Mouse (Mus musculus) CH12.LX (cell line): Measurements from ENCODE around the gene Nfix. TPM values are rescaled to one million over a fixed set of nuclear protein-coding genes. Genes with fewer than 3 reads are reported as not detected.

Experiments
- DNase-seq: peaks from one replicate; pipeline ENCODE4 v3.0.0-alpha.2; 2013; ENCODE audit errors: extremely low read depth
- H3K27ac ChIP-seq: 2 replicates; pipeline ENCODE4 v1.5.1; 2012; ENCODE audit warnings: low read depth, mild to moderate bottlenecking, control low read depth, moderate library complexity; ENCODE audit not compliant: insufficient read depth
- H3K27me3 ChIP-seq: replicated peaks from 2 replicates; pipeline ENCODE3; 2012; ENCODE audit warnings: inconsistent platforms
- H3K36me3 ChIP-seq, 2 experiments: replicated peaks in 1 of 2; 2 replicates each; pipeline versions ENCODE3 to v1.6.1; 2012; ENCODE audit warnings: inconsistent platforms in 1 of 2, low read length in 1 of 2, mild to moderate bottlenecking in 1 of 2, mixed read lengths in 1 of 2, moderate library complexity in 1 of 2; ENCODE audit not compliant: control insufficient read depth in 1 of 2, insufficient read depth in 1 of 2
- H3K4me1 ChIP-seq, 2 experiments: 2 replicates each; pipeline ENCODE4 v1.6.1; 2012; ENCODE audit warnings: inconsistent platforms in 1 of 2, moderate library complexity in 1 of 2; ENCODE audit not compliant: insufficient read depth in 2 of 2, control insufficient read depth in 1 of 2
- H3K4me2 ChIP-seq: 2 replicates; pipeline ENCODE4 v1.6.1; 2012; ENCODE audit warnings: low read depth, mild to moderate bottlenecking, control low read depth; ENCODE audit not compliant: poor library complexity, insufficient read depth, severe bottlenecking
- H3K4me3 ChIP-seq, 3 experiments: fragments of 150-350 bp in 1 of 3; sonication (generic) in 1 of 3; replicated peaks in 1 of 3; 2 replicates each; pipeline versions ENCODE3 to v1.5.1; 2011 to 2012; ENCODE audit warnings: low read depth in 2 of 3, low read length in 2 of 3, mild to moderate bottlenecking in 2 of 3, moderate library complexity in 2 of 3, control low read depth in 1 of 3, improper control_type of control experiment in 1 of 3, inconsistent platforms in 1 of 3, mixed read lengths in 1 of 3; ENCODE audit not compliant: poor library complexity in 1 of 3
- H3K79me2 ChIP-seq: replicated peaks from 2 replicates; pipeline ENCODE4 v1.6.1; 2012; ENCODE audit warnings: mild to moderate bottlenecking, moderate library complexity; ENCODE audit not compliant: control insufficient read depth, poor library complexity, insufficient read depth, severe bottlenecking; ENCODE audit errors: extremely low read depth
- H3K9ac ChIP-seq: 2 replicates; pipeline ENCODE4 v1.6.1; 2012; ENCODE audit warnings: low read depth, mild to moderate bottlenecking, control low read depth, moderate library complexity; ENCODE audit not compliant: insufficient read depth
- H3K9me3 ChIP-seq: replicated peaks from 2 replicates; pipeline ENCODE3; 2012; ENCODE audit warnings: low read length, inconsistent platforms, mixed read lengths
- BHLHE40 ChIP-seq: IDR thresholded peaks from 2 replicates; pipeline ENCODE4 v1.6.1; 2011; ENCODE audit warnings: mild to moderate bottlenecking, low read depth, low read length, improper control_type of control experiment
- CHD1 ChIP-seq: IDR thresholded peaks from 2 replicates; pipeline ENCODE4 v1.6.1; 2012; ENCODE audit warnings: low read depth, low read length, improper control_type of control experiment, inconsistent platforms
- CHD2 ChIP-seq: IDR thresholded peaks from 2 replicates; pipeline ENCODE4 v1.6.1; 2011; ENCODE audit warnings: low read length, improper control_type of control experiment
- CTCF ChIP-seq, 2 experiments: IDR thresholded peaks in 1 of 2; conservative IDR thresholded peaks in 1 of 2; 2 replicates each; pipeline ENCODE4 v1.5.1; 2011 to 2012; ENCODE audit warnings: low read depth in 2 of 2, low read length in 2 of 2, improper control_type of control experiment in 1 of 2, inconsistent platforms in 1 of 2, mild to moderate bottlenecking in 1 of 2, moderate library complexity in 1 of 2
- ELF1 ChIP-seq: IDR thresholded peaks from 2 replicates; pipeline ENCODE4 v1.6.1; 2014; ENCODE audit warnings: low read depth, mild to moderate bottlenecking, inconsistent platforms, low read length, improper control_type of control experiment
- EP300 ChIP-seq: IDR thresholded peaks from 2 replicates; pipeline ENCODE4 v1.6.1; 2011; ENCODE audit warnings: low read length, improper control_type of control experiment
- GABPA ChIP-seq: IDR thresholded peaks from 2 replicates; pipeline ENCODE4 v1.6.1; 2012; ENCODE audit warnings: low read depth, low read length, improper control_type of control experiment, inconsistent platforms; ENCODE audit not compliant: insufficient replicate concordance
- HCFC1 ChIP-seq: IDR thresholded peaks from 2 replicates; pipeline ENCODE4 v1.6.1; 2012; ENCODE audit warnings: low read depth, mild to moderate bottlenecking, inconsistent platforms, low read length, improper control_type of control experiment
- IRF4 ChIP-seq: IDR thresholded peaks from 2 replicates; pipeline ENCODE4 v1.6.1; 2014; ENCODE audit warnings: low read depth, mild to moderate bottlenecking, inconsistent platforms, low read length, improper control_type of control experiment
- JUN ChIP-seq: IDR thresholded peaks from 2 replicates; pipeline ENCODE4 v1.6.1; 2011; ENCODE audit warnings: low read depth, mild to moderate bottlenecking, low read length, improper control_type of control experiment, moderate library complexity; ENCODE audit not compliant: insufficient read depth
- JUND ChIP-seq: conservative IDR thresholded peaks from 2 replicates; pipeline ENCODE4 v1.6.1; 2011; ENCODE audit warnings: low read depth, low read length, improper control_type of control experiment
- MAFK ChIP-seq: IDR thresholded peaks from 2 replicates; pipeline ENCODE4 v1.6.1; 2011; ENCODE audit warnings: low read length, improper control_type of control experiment; ENCODE audit not compliant: insufficient replicate concordance
- MAZ ChIP-seq: IDR thresholded peaks from 2 replicates; pipeline ENCODE4 v1.6.1; 2012; ENCODE audit warnings: low read depth, mild to moderate bottlenecking, inconsistent platforms, low read length, improper control_type of control experiment, moderate library complexity
- MEF2A ChIP-seq: IDR thresholded peaks from 2 replicates; pipeline ENCODE4 v1.6.1; 2014; ENCODE audit warnings: low read depth, mild to moderate bottlenecking, inconsistent platforms, low read length, improper control_type of control experiment, borderline replicate concordance
- MXI1 ChIP-seq: IDR thresholded peaks from 2 replicates; pipeline ENCODE4 v1.6.1; 2011; ENCODE audit warnings: mild to moderate bottlenecking, low read depth, low read length, improper control_type of control experiment
- MYC ChIP-seq: IDR thresholded peaks from 2 replicates; pipeline ENCODE4 v1.6.1; 2011; ENCODE audit warnings: low read depth, mild to moderate bottlenecking, improper control_type of control experiment, low read length
- NELFE ChIP-seq: IDR thresholded peaks from 2 replicates; pipeline ENCODE4 v1.6.1; 2011; ENCODE audit warnings: low read depth, low read length, improper control_type of control experiment
- NRF1 ChIP-seq: IDR thresholded peaks from 2 replicates; pipeline ENCODE4 v1.6.1; 2014; ENCODE audit warnings: low read depth, mild to moderate bottlenecking, inconsistent platforms, low read length, improper control_type of control experiment, moderate library complexity
- PAX5 ChIP-seq: IDR thresholded peaks from 2 replicates; pipeline ENCODE4 v1.6.1; 2012; ENCODE audit warnings: low read length, inconsistent platforms, mixed read lengths
- POLR2A ChIP-seq: IDR thresholded peaks from 2 replicates; pipeline ENCODE4 v1.6.1; 2011; ENCODE audit warnings: low read depth, mild to moderate bottlenecking, improper control_type of control experiment, low read length
- POLR2AphosphoS2 ChIP-seq: IDR thresholded peaks from 2 replicates; pipeline ENCODE4 v1.6.1; 2011; ENCODE audit warnings: low read depth, low read length, improper control_type of control experiment
- RAD21 ChIP-seq: IDR thresholded peaks from 2 replicates; pipeline ENCODE4 v1.6.1; 2011; ENCODE audit warnings: low read depth, mild to moderate bottlenecking, low read length, improper control_type of control experiment, moderate library complexity
- RCOR1 ChIP-seq: conservative IDR thresholded peaks from 2 replicates; pipeline ENCODE4 v1.6.1; 2012; ENCODE audit warnings: low read depth, mild to moderate bottlenecking, inconsistent platforms, low read length, improper control_type of control experiment
- SIN3A ChIP-seq: IDR thresholded peaks from 2 replicates; pipeline ENCODE4 v1.6.1; 2012; ENCODE audit warnings: low read length, improper control_type of control experiment, inconsistent platforms
- SMC3 ChIP-seq: IDR thresholded peaks from 2 replicates; pipeline ENCODE4 v1.6.1; 2011; ENCODE audit warnings: low read depth, low read length, improper control_type of control experiment
- TCF12 ChIP-seq: IDR thresholded peaks from 2 replicates; pipeline ENCODE4 v1.6.1; 2014; ENCODE audit warnings: low read depth, mild to moderate bottlenecking, inconsistent platforms, low read length, improper control_type of control experiment
- UBTF ChIP-seq: IDR thresholded peaks from 2 replicates; pipeline ENCODE4 v1.6.1; 2012; ENCODE audit warnings: low read depth, mild to moderate bottlenecking, inconsistent platforms, low read length, improper control_type of control experiment, moderate library complexity
- USF1 ChIP-seq: IDR thresholded peaks from 2 replicates; pipeline ENCODE4 v1.6.1; 2014; ENCODE audit warnings: low read depth, mild to moderate bottlenecking, inconsistent platforms, low read length, improper control_type of control experiment
- USF2 ChIP-seq: conservative IDR thresholded peaks from 2 replicates; pipeline ENCODE4 v1.6.1; 2011; ENCODE audit warnings: low read depth, low read length, improper control_type of control experiment
- ZC3H11A ChIP-seq: IDR thresholded peaks from 2 replicates; pipeline ENCODE4 v1.6.1; 2012; ENCODE audit warnings: low read depth, mild to moderate bottlenecking, inconsistent platforms, low read length, improper control_type of control experiment
- ZKSCAN1 ChIP-seq: IDR thresholded peaks from 2 replicates; pipeline ENCODE4 v1.6.1; 2012; ENCODE audit warnings: low read depth, inconsistent platforms, low read length, improper control_type of control experiment, borderline replicate concordance
- ZNF384 ChIP-seq: IDR thresholded peaks from 2 replicates; pipeline ENCODE4 v1.6.1; 2012; ENCODE audit warnings: low read depth, low read length, improper control_type of control experiment, inconsistent platforms
- dilution Hi-C: fragments of 300-500 bp; cut with MboI; formaldehyde crosslinking; loops from 2 replicates; pipeline ENCODE4 v1.14.3; 2020; ENCODE audit warnings: low sequenced_read_pairs; ENCODE audit not compliant: extremely low pct_unique_long_range_greater_than_20kb, extremely low pct_ligation_motif_present
- in situ Hi-C: fragments of 300-500 bp; cut with MboI; formaldehyde crosslinking; loops from 3 replicates; pipeline ENCODE4 v1.14.3; 2019; ENCODE audit warnings: low sequenced_read_pairs, low pct_ligation_motif_present, low pct_unique_long_range_greater_than_20kb, mixed read lengths
- polyA plus RNA-seq: library from polyadenylated mRNA; unstranded; fragments of >175 nt; gene quantifications from 2 replicates; pipeline ENCODE4 v1.2.1, GENCODE M21; 2012; ENCODE audit warnings: low read depth; ENCODE audit not compliant: insufficient read length
- total RNA-seq, 2 experiments: library from RNA; depleted of rRNA; stranded (reverse); fragments of 300-350 nt in 1 of 2; fragments of >200 nt in 1 of 2; gene quantifications; 2 replicates each; pipeline ENCODE4 v1.2.3; 2012 to 2014

Gene Nfix
- total and polyA plus RNA-seq, 3 experiments, result 0.09 to 10.5 (median 1.1) TPM

- H3K4me3 ChIP-seq, result no peak overlapping the region
- H3K36me3 ChIP-seq, result peaks cover 0 to 18% of the 10 kb centered on the region in 2 experiments
- no peak overlapping the region for H3K27ac ChIP-seq
- TF ChIP-seq NRF1 (0 out of 2 replicates have a peak, but pooled peaks have one; percentile 45), POLR2AphosphoS2 (no peak), MEF2A (peak; percentile 32; the same call in 1 of the 2 replicates), JUN (no peak), BHLHE40 (peak; percentile 44; the same call in 1 of the 2 replicates), RCOR1 (no peak), CHD2 (no peak), CTCF (conservative IDR thresholded peaks at IDR 0.05 in 1 of 2, IDR thresholded peaks at IDR 0.05 in 1 of 2; ENCODE audit: low read depth in 2 of 2, low read length in 2 of 2) (peak; percentile 63 to 98), ELF1 (no peak), JUND (no peak), GABPA (no peak), SMC3 (peak; percentile 97), USF2 (no peak), IRF4 (peak; percentile 24; the same call in 1 of the 2 replicates), MYC (no peak), EP300 (no peak), CHD1 (no peak), ZC3H11A (peak; percentile 72), ZNF384 (no peak), PAX5 (no peak), MAFK (no peak), USF1 (no peak), MXI1 (no peak), ZKSCAN1 (no peak), RAD21 (peak; percentile 96), MAZ (0 out of 2 replicates have a peak, but pooled peaks have one; percentile 60), NELFE (peak; percentile 38; the same call in 1 of the 2 replicates), SIN3A (no peak; the same call in 1 of the 2 replicates), UBTF (no peak), POLR2A (no peak), HCFC1 (no peak), TCF12 (peak; percentile 28; the same call in 1 of the 2 replicates)
- in situ Hi-C loops, result no loop called here
- dilution Hi-C loops, result no loop called here
- DNase-seq, result peak; percentile 88
- H3K9me3 ChIP-seq, result peaks cover 2% of the 10 kb centered on the region
- H3K79me2 ChIP-seq, result no peaks in the 10 kb centered on the region
- H3K9ac ChIP-seq, result no peak overlapping the region
- peak overlapping the region; percentile 71 for H3K4me2 ChIP-seq
- H3K27me3 ChIP-seq, result peaks cover 19% of the 10 kb centered on the region
- peaks cover 5 to 61% of the 10 kb centered on the region in 2 experiments; a peak in 3 of 4 replicates for H3K4me1 ChIP-seq
Observed at GRCm38 (mm10) chr8:84708774-84709475, 91.2 kb downstream of the Nfix start.
